Mouse (Mus musculus) midbrain, embryonic 16.5 days (tissue): ENCODE results near the gene Il31. TPM values are rescaled to one million over a fixed set of nuclear protein-coding genes. Genes with fewer than 3 reads are reported as not detected.
"Not testable (repeated sequence)": the region's sequence is repeated elsewhere in the genome, so short reads cannot be mapped to it uniquely, and the experiment has no call there.

ENCODE experiments used
- ATAC-seq: fragments of 200-750 bp; cut with Nextera tagmentation; 2 replicates; pipeline ENCODE4 v1.8.0; 2017; ENCODE audit warnings: moderate TSS enrichment
- H3K27ac ChIP-seq: fragments of 300-500 bp; sonication (generic); 2 replicates; pipeline ENCODE4 v1.5.1; 2014; ENCODE audit warnings: mild to moderate bottlenecking, low read length, mixed read lengths
- H3K27me3 ChIP-seq: fragments of 300-500 bp; sonication (generic); 2 replicates; pipeline ENCODE4 v1.6.1; 2014; ENCODE audit warnings: low read depth, low read length, mixed read lengths; ENCODE audit not compliant: control insufficient read depth, insufficient read depth
- H3K36me3 ChIP-seq: fragments of 300-500 bp; sonication (generic); 2 replicates; pipeline ENCODE4 v1.6.1; 2014; ENCODE audit warnings: mild to moderate bottlenecking, low read length, moderate library complexity, mixed read lengths; ENCODE audit not compliant: control insufficient read depth, insufficient read depth
- H3K4me1 ChIP-seq: fragments of 300-500 bp; sonication (generic); 2 replicates; pipeline ENCODE4 v1.6.1; 2014; ENCODE audit warnings: mild to moderate bottlenecking, low read length, mixed read lengths; ENCODE audit not compliant: control insufficient read depth, insufficient read depth
- H3K4me2 ChIP-seq: fragments of 300-500 bp; sonication (generic); 2 replicates; pipeline ENCODE4 v1.6.1; 2014; ENCODE audit warnings: mild to moderate bottlenecking, low read length, mixed read lengths
- H3K4me3 ChIP-seq: fragments of 300-500 bp; sonication (generic); 2 replicates; pipeline ENCODE4 v1.5.1; 2014; ENCODE audit warnings: low read depth, mild to moderate bottlenecking, low read length, moderate library complexity, mixed read lengths
- H3K9ac ChIP-seq: fragments of 300-500 bp; sonication (generic); 2 replicates; pipeline ENCODE4 v1.6.1; 2014; ENCODE audit warnings: low read depth, low read length, mixed read lengths
- H3K9me3 ChIP-seq: fragments of 300-500 bp; sonication (generic); replicated peaks from 2 replicates; pipeline ENCODE4 v1.6.1; 2014; ENCODE audit warnings: mild to moderate bottlenecking, low read length, mixed read lengths; ENCODE audit not compliant: control insufficient read depth, poor library complexity, severe bottlenecking
- WGBS: fragments of 180-500 bp; shearing (Covaris S2); extraction: QIAGEN DNeasy Blood & Tissue Kit; methylation state at CpG from one replicate; pipeline ENCODE4 v1.1.7; 2014; 5-methylcytosine and 5-hydroxymethylcytosine counted together
- polyA plus RNA-seq: library from polyadenylated mRNA; unstranded; fragments of >200 nt; fragmentation: Nextera tagmentation; extraction: Ambion mirVana; gene quantifications from 2 replicates; pipeline ENCODE4 v1.2.1, GENCODE M21; 2015

Il31 gene
- polyA plus RNA-seq, 1 experiment from 2014 or later = not detected

DNA sequence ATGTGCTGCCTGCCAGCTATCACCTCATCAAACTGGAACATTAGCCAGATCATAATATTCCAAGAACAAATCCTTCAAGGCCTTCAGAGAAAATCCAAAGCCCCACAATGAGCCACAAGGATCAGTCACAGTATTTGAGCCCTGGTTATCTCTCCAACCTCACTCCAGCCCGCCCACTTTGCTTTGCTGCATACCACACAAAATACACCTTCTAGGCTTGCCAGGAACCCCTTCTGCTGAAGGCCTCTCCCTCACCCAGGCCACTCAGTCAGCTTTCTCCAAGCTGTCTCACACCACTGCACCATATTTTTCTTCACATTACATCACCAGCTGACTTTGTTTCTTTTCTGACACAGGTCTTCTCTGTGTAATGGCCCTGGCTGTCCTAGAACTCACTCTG, 32.9 kb upstream of the Il31 start:
- peaks cover 6% of the 10 kb centered on the region for H3K36me3 ChIP-seq
- no peaks in the 10 kb centered on the region for H3K27me3 ChIP-seq
- WGBS = 84% methylated on average over 1 of the region's 1 CpGs
- H3K4me2 ChIP-seq = no peak overlapping the region
- peaks cover 16% of the 10 kb centered on the region for H3K4me1 ChIP-seq
- no peak overlapping the region for H3K4me3 ChIP-seq
- H3K27ac ChIP-seq = no peak overlapping the region
- no peak for ATAC-seq
- H3K9ac ChIP-seq = no peak overlapping the region
- no peaks in the 10 kb centered on the region for H3K9me3 ChIP-seq

DNA sequence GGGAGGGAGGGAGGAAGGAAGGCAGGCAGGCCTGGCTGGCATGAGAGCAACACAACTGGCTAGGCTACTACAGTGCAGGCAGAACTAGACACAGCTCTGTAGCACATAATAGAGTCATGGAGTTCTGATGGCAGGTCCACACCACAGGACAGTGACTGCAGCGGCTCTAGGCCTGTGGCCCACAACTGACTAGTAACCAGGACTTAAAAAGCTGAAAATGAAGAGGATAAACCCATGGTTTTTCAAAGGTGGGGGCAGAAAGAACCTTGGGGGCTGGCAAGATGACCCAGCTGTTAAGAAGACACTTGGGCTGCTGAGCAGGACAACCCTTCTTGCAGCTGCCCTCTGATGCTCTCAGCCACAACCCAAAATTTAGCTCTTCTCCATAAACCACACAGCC, 32.3 kb upstream of the Il31 start:
- 89% methylated on average over 1 of the region's 1 CpGs for WGBS
- Histone ChIP-seq H3K4me3 (no peak overlapping the region), H3K27me3 (no peaks in the 10 kb centered on the region), H3K9me3 (no peaks in the 10 kb centered on the region), H3K4me1 (peaks cover 16% of the 10 kb centered on the region), H3K9ac (no peak overlapping the region), H3K27ac (no peak overlapping the region), H3K36me3 (peaks cover 8% of the 10 kb centered on the region), H3K4me2 (no peak overlapping the region)
- no peak for ATAC-seq

DNA sequence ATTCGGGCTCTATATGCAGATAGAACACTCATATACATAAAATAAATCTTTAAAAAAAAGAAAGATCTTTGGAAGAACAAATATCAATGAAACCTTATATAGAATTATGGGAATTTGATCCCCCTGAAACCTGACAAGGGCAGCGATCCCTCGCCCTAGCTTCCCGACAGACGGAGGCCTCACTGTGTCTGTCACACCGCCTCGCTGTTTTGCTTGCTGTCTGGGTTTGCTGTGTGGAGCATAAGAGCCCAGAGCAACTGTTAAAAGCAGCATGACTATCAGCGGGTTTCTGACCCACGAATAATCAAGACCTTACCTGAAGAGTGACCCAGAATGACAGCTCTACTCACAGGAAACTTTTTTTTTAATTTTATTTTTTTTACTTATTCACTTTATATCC, 31.4 kb upstream of the Il31 start:
- no peak overlapping the region for H3K27ac ChIP-seq
- WGBS = 92% methylated on average over 9 of the region's 9 CpGs
- H3K4me2 ChIP-seq = no peak overlapping the region
- no peaks in the 10 kb centered on the region for H3K27me3 ChIP-seq
- no peak overlapping the region for H3K9ac ChIP-seq
- no peak for ATAC-seq
- no peaks in the 10 kb centered on the region for H3K9me3 ChIP-seq
- no peak overlapping the region for H3K4me3 ChIP-seq
- H3K36me3 ChIP-seq = peaks cover 13% of the 10 kb centered on the region
- peaks cover 16% of the 10 kb centered on the region for H3K4me1 ChIP-seq

DNA sequence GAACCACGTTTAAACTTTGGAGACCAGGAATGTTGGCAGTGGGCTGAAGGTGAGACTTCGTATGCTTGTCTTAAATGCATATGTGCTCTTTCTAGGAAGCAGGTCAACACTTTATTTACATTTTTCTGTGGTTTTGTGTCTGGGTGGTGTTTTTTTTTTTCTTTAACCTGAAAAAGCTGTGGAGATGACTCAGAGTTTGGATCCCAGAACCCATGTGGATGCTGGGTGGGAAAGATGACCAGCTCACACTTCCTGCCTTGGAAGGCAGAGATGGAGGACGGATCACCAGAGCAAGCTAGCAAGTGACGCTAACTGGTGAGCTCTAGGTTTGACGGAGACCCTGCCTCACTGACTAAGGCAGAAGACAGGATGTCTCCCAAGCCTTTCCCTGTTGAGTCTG, 25.6 kb upstream of the Il31 start:
- Histone ChIP-seq H3K4me3 (no peak overlapping the region), H3K4me1 (no peaks in the 10 kb centered on the region), H3K4me2 (no peak overlapping the region), H3K27me3 (no peaks in the 10 kb centered on the region), H3K9me3 (no peaks in the 10 kb centered on the region), H3K9ac (no peak overlapping the region), H3K27ac (no peak overlapping the region), H3K36me3 (peaks cover 21% of the 10 kb centered on the region)
- WGBS = 93% methylated on average over 5 of the region's 5 CpGs
- ATAC-seq = no peak

DNA sequence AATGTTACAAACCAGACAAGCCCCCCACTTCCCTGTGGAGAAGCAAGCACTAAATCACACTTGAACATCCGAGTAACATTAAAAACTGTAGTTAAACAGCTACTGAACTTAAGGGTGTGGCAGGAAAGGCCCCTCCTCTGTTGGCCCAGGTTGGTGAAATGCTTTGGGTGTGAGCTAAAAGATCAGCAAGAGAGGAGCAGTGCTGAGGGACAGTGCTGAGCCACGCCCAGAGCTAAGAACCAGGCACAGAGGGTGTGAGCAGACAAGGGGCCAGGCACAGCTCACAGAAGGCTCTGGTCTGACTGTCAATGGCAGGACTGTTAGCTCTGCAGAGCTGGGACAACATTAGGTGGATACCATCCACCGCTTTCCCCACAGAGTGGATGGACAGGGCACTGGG, 22.8 kb upstream of the Il31 start:
- Histone ChIP-seq H3K27ac (no peak overlapping the region), H3K4me3 (no peak overlapping the region), H3K9ac (no peak overlapping the region), H3K4me1 (peaks cover 4% of the 10 kb centered on the region; the same call in 1 of the 2 replicates), H3K27me3 (no peaks in the 10 kb centered on the region), H3K36me3 (peaks cover 14% of the 10 kb centered on the region), H3K9me3 (no peaks in the 10 kb centered on the region), H3K4me2 (no peak overlapping the region)
- no peak for ATAC-seq
- WGBS = 77% methylated on average over 3 of the region's 3 CpGs

DNA sequence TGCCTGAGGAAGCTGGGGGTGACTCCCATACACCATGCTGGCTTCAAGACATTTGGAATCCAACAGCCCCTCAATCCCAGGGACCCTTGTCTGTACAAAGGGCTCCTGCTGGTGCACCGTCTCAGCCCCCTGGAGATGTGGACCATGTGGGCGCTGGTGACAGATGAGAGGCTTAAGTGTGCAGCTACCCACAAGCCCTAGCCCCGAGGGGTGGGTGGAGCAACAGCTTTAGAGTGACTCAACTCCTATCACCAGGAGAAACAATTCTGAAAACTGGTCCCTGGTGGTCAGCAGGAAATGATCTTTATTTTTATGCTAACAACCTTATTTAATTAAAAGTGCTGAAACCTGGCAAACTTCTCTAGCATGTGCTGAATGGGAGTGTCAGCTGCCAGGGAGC, 22.1 kb upstream of the Il31 start:
- H3K27ac ChIP-seq, H3K4me2 ChIP-seq, H3K4me1 ChIP-seq, H3K9ac ChIP-seq, H3K27me3 ChIP-seq, H3K9me3 ChIP-seq, H3K4me3 ChIP-seq, ATAC-seq: not testable (repeated sequence)
- peaks cover 11% of the 10 kb centered on the region for H3K36me3 ChIP-seq
- 78% methylated on average over 3 of the region's 3 CpGs for WGBS

DNA sequence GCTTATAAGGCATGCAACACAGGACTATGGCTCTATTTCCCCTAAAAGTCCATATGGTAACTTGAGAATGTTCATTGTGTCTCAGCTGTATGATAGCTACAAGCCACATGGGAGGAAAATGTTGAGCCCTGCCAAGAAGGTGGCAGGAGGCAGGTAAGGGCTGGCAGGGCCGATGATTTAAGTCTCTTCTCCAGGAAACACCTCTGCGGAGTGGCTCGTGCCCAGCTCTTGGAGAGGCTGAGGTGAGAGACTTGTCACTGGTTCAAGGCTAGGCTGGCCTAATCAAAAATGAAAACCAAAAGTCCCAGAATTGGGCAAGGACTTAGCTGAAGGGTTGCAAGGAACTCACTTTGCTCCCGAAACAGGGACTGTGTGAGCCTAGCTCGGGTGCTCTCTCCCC, 20.9 kb upstream of the Il31 start, which contains the start of gene B3gnt4:
TSS of gene B3gnt4 (plus strand) at position 301 of the 400 bp plus-strand sequence.
- H3K36me3 ChIP-seq = peaks cover 4% of the 10 kb centered on the region; the same call in 1 of the 2 replicates
- ATAC-seq = no peak
- H3K27me3 ChIP-seq = no peaks in the 10 kb centered on the region
- no peaks in the 10 kb centered on the region for H3K9me3 ChIP-seq
- H3K9ac ChIP-seq = no peak within 1 kb of the TSS
- H3K4me2 ChIP-seq = peak within 1 kb of the TSS; percentile 79
- no peak within 1 kb of the TSS for H3K4me3 ChIP-seq
- 90% methylated on average over 5 of the region's 5 CpGs for WGBS
- peaks cover 4% of the 10 kb centered on the region; the same call in 1 of the 2 replicates for H3K4me1 ChIP-seq
- no peak within 1 kb of the TSS for H3K27ac ChIP-seq

DNA sequence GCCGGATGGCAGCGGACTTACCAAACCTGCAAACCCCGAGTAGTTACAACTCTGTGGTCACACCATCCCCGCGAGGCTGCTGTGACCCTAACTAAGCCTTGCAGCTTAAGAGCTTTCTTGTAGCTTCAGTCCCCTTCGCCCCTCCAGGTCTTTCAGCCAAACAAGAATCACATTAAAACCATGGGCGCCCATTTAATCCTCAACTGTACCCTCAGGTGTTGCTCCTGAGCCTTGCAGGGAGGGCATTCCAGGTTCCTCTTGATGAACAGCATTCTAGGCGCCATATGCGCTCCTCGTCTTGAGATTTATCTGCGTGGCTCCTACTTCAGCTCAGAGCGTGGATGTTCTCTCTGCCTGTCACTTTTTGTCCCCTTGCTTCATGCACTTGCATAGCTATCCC, 19.6 kb upstream of the Il31 start:
- Histone ChIP-seq H3K4me2 (peak overlapping the region; percentile 79), H3K36me3 (0 out of 2 replicates have a peak, but pooled peaks cover 3% of the 10 kb centered on the region), H3K9me3 (no peaks in the 10 kb centered on the region), H3K27ac (no peak overlapping the region), H3K4me1 (peaks cover 4% of the 10 kb centered on the region; the same call in 1 of the 2 replicates), H3K9ac (peak overlapping the region; percentile 76), H3K27me3 (no peaks in the 10 kb centered on the region), H3K4me3 (peak overlapping the region; percentile 68)
- peak; percentile 21; the same call in 1 of the 2 replicates for ATAC-seq
- WGBS = 7% methylated on average over 11 of the region's 12 CpGs

DNA sequence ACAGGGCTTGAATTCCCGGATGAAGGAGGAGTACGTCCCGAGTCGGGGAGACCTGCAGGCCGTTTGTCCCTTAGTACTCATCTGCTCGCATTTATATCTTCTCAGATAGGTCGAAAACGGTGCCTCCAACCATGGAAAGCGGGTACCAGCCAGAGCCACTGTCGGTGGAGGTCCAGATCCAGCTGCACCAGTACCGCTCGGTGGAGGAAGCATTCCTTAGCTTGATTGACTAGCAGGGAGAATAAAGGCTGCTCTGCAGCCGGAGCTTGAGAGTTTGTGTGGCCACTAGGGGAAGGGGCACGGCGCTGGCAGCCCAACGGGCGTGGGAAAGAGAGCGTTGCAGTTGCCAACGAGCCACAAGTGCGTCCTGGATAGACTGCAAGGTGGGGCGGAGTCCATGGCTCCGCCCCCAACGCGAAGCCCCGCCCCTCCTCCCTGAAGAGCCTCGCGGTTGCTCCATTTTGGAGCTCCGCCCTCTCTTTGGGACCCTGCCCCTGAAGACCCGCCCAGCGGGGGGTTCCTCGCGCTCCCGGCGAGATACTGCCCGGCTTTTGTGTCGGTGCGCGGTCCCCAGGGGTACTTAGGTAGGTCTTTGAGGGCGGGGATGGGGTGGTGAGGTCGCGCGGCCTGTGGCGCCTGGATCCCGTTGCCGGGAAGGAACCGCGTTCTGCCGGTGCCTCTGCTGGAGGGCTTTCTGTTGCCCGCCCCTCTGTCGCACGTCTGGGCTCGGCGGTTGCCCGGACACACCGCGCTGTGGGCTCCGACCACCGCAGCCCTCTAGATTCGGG, 18.8 kb upstream of the Il31 start:
- H3K9ac ChIP-seq = peak overlapping the region; percentile 76
- peak overlapping the region; percentile 68 for H3K4me3 ChIP-seq
- H3K9me3 ChIP-seq = no peaks in the 10 kb centered on the region
- 0 out of 2 replicates have a peak, but pooled peaks cover 3% of the 10 kb centered on the region for H3K36me3 ChIP-seq
- peak; percentile 91 for ATAC-seq
- no peaks in the 10 kb centered on the region for H3K27me3 ChIP-seq
- H3K27ac ChIP-seq = peak overlapping the region; percentile 42; the same call in 1 of the 2 replicates
- H3K4me1 ChIP-seq = peaks cover 4% of the 10 kb centered on the region; the same call in 1 of the 2 replicates
- WGBS = 1% methylated on average over 56 of the region's 59 CpGs
- peak overlapping the region; percentile 79 for H3K4me2 ChIP-seq
